Mouse (Mus musculus) cerebellum, adult 11 months (tissue): ENCODE measurements around the gene Epor.

Experiments
- DNase-seq: peaks from one replicate; pipeline ENCODE4 v3.0.0; 2022

Gene Epor

GRCm38 (mm10) chr9:21962416-21963059 lies 768 bp downstream of the Epor start:
- DNase-seq: peak; percentile 57

DNA sequence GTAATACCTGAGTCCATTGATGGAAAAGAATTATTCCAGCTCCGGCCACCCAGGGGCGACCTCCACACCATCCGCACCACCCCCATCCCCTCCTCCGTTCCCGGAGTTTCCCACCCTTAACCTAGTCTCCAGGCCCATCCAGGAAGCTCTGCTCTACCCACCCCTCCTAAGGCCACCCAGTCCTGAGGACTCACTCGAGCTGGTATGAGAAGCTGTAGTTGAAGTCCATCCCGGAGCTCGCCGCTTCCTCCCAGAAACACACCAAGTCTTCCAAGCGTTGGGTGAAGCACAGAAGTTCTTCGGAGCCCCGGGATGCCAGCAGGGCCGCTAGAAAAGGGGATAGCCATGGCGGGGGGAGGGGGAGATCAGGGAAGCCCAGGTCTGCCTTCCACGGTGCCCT lies 1.3 kb downstream of the Epor start:
- DNase-seq: no peak

GRCm38 (mm10) chr9:21961366-21961980 lies 1.8 kb downstream of the Epor start:
- DNase-seq: no peak

GRCm38 (mm10) chr9:21960558-21961208 lies 2.6 kb downstream of the Epor start:
- DNase-seq: no peak

- DNase-seq: no peak
Measured at GRCm38 (mm10) chr9:21960135-21960534, 3.2 kb downstream of the Epor start.

DNA sequence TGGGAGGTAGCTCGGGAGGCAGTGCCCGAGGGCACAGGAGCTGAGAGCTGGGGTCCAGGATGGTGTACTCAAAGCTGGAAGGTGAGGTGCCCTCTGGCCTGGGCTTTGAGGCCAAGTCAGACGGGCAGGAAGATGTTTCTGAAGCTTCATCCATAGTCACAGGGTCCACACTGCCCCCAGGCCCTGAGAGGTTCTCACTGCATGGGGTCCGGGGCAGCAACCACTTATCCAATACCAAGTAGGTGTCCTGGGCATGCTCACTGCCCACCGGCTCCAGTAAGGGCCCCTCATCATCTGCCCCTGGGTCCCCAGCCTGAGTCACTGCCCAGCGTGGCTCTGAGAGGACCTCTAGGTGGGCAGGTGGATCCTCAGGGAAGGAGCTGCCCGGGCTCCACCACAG lies 4.1 kb downstream of the Epor start:
- no peak for DNase-seq

- no peak for DNase-seq
Measured at GRCm38 (mm10) chr9:21958372-21958771, 4.9 kb downstream of the Epor start.

GRCm38 (mm10) chr9:21955570-21956281 lies 7.6 kb downstream of the Epor start, which contains the start of gene Swsap1:
Gene Swsap1, plus strand, starts transcription at chr9:21955755.
- DNase-seq: peak; percentile 99

GRCm38 (mm10) chr9:21955225-21955569 lies 8.1 kb downstream of the Epor start:
- DNase-seq: no peak

GRCm38 (mm10) chr9:21954635-21955034 lies 8.7 kb downstream of the Epor start:
- no peak for DNase-seq

- no peak for DNase-seq
Measured at GRCm38 (mm10) chr9:21953600-21953999, 9.7 kb downstream of the Epor start.

- DNase-seq: no peak
Measured at GRCm38 (mm10) chr9:21951977-21952376, 11.3 kb downstream of the Epor start.

DNA sequence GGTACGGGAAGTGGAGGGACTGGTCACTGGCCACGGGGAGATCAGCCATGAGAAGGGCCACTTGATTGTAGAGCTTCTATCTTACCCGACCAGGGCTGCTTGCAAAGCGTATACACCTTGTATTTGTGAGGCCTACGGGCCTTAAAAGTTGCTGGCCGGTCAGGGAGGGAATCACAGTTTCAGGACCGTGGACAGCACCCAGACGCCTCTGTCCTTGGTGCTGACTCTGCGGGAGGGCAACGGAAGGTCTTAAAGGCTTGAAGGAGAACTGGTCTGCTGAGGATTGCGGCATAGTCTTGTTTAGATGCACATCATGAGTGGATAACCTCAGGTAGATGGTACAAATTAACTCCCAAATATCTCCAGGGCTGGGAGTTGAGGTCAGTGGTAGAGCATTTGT lies 13.0 kb downstream of the Epor start:
- no peak for DNase-seq

DNA sequence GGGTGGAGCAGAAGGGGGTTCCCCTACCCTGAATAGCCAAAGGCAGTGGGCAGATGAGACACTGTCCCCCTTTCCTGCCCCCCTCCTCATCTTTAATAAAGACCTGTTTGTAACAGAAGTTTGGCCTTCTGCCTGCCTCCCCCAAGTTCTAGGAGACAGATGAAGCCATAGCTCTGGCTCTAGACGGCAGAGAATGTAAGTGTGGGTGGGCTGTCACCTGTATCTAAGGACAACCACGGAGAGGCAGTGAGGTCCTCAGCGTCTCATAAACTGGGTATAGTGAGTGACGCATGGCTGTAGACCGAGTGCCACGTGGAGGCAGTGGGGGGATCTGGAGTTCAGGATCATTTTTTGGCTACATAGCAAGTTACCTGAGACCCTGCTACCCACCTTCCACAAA lies 14.5 kb downstream of the Epor start:
- no peak for DNase-seq

- no peak for DNase-seq
Measured at GRCm38 (mm10) chr9:21948146-21948545, 15.2 kb downstream of the Epor start.

DNA sequence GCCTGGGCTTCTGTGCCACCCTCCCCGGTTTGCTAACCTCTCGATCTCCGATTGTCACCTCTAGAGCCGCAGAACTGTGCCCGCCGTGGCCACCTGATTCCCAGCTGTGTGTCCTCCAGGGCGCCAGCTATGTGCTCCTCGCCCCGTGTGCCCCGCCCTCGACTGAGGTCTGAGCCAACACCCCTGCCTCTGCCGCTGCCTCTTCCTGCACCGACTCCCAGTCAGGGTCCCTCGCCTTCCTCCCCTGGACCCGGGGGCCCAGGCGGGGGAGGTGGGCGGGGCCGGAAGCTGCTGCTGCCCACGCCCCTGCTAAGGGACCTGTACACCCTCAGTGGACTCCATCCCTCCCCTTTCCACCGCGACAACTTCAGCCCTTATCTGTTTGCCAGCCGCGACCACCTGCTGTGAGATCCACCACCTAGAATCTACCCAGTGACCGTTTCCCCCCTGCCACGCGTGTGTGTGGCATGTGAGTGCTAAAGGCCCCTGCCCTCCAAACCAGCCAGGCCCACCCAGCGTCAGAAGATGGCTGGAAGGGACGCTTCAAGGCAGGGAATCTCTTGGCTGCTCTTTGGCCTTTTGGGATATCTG lies 15.7 kb downstream of the Epor start:
- no peak for DNase-seq

- no peak for DNase-seq
Measured at GRCm38 (mm10) chr9:21944267-21944666, 19.0 kb downstream of the Epor start.

DNA sequence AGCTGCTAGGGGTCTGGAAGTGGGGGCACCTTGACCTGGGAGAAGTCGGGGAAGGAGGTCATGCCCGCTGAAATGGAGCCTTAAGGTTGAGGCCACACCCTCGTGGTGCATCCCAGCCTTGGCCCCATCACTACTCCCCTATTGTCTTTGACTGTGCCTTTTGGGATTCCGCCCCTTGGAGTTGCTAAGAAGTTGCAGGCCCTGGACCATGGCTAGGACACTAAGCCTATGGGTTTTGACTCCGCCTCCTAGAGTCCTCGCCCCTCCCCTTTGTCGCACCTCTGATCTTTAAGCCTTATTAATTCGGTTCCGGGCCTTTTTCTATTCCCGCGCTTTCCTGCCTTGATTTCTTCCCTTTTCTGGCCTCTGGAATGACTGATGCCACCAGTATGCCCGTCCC lies 19.7 kb downstream of the Epor start:
- no peak for DNase-seq

DNA sequence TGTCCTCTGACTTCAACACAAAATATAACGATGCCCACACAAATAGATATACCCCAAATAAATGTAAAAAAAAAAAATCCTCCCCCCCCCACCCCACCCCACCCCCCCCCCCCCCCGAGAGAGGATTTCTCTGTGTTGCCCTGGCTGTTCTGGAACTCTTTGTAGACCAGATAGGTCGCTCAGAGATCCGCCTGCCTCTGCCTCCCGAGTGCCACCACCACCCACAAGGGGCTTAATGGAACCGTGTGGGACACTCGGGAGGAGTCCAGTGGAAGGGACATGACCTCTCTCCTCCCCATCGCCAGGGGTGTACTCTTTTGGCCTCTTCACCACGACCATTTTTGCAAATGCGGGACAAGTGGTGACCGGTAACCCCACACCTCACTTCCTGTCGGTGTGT lies 20.3 kb downstream of the Epor start:
- DNase-seq: no peak

- DNase-seq: no peak
Measured at GRCm38 (mm10) chr9:21938234-21938855, 25.0 kb downstream of the Epor start.

- DNase-seq: no peak
Measured at GRCm38 (mm10) chr9:21937711-21938175, 25.6 kb downstream of the Epor start.

DNA sequence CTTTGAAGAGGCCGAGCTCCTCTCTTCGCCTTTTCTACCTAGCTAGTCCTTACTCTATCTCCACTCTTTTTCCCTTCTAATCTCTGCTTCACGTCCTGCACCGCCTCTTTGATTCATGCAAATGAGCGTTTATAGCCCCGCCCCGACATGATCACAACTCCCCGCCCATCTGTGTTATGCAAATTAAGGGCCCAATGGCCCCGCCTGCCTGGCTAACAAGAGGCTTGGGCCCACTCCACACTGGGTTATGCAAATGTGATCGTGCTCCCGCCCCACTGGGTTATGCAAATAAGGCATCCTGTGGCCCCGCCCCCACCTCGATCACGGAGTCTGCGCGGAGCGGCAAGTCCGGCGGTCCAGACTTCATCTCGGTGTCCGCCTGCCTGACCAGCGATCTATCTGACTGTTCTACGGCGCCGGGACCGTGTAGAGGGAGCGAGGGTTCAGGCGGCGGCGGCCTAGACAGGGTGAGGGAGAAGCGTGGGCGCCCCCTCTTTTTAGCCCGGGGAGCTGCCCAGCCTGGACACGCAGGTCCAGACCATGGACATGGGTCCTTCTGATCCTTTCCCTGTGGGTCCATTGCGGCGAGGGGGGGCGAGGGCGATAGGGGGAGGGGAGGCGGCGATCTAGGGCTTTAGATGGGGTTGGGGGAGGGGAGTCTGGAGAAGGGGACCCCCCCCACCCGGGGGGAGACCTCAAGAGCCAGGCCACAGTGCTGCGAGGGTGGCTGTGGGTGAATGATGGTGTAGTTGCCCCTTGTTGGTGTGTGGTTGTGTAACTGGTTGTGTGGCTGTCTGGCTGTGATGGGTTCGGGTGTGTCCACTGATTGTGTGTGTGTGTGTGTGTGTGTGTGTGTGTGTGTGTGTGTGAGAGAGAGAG lies 26.4 kb downstream of the Epor start, which contains the start of gene Plppr2:
Plppr2 (plus strand) TSS at position 342 of the 879 bp plus-strand sequence.
- DNase-seq: peak; percentile 99
